ENCODE assay signal across 8 mouse cellular contexts in the genomic region with DNA sequence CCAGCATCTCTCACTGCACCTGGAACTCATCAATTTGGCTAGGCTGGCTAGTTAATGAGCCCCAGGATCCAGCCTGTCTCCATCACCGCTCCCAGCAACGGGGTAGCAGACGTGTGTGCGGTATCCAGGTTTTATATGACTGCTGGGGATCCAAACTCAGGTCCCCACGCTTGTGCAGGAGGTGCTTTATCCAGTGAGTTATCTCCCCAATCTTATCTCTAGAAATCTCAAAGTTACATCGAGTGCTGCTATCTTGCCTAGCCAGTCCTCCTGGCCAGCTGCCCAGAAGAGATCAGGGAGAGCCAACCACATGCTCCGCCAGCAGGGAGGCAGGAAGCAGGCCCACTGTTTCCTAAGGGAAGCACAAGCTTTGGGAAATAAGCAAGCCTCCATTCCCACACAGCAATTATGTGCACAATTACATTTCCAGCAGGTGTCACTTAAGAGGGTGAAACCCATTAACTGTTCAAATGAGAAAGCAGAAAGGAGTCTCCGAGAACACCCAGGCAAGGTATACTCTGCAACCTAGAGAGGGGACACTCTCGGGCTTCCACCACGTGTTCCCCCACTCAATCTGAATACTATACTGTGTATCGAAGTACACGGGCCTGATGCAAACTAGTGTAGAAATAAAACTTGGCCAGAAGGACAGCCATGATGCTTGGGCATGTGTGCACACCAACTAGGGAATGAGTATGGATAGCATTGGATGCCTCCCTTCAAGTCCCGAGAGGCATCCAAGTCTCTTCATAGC.
A peak's percentile ranks its signal among the peaks of the same experiment; 100 is the strongest.
DNase-seq lines count a peak whose midpoint lies in the region; ATAC-seq lines count a peak whose summit lies in the region.

No protein-coding gene starts in this region.

- H3K9me3 ChIP-seq in embryonic facial prominence, embryonic 14.5 days (ENCODE audit: control insufficient read depth, low read length): no peaks in the 10 kb centered on the region

- intact Hi-C loops in heart, postnatal 14 days (cut with DNase I): no loop called here

- no peaks in the 10 kb centered on the region for H3K36me3 ChIP-seq in embryonic facial prominence, embryonic 14.5 days (ENCODE audit: control insufficient read depth, insufficient read depth, low read length)

- no peak overlapping the region for H3K9ac ChIP-seq in embryonic facial prominence, embryonic 14.5 days (ENCODE audit: low read depth, low read length)

- H3K4me1 ChIP-seq in embryonic facial prominence, embryonic 14.5 days (ENCODE audit: control insufficient read depth, insufficient read depth, low read length): peaks cover 38% of the 10 kb centered on the region

- H3K4me3 ChIP-seq in embryonic facial prominence, embryonic 14.5 days (ENCODE audit: low read depth, low read length): no peak overlapping the region

- WGBS in embryonic facial prominence, embryonic 14.5 days: 42% methylated on average over 13 of the region's 13 CpGs

- no peaks in the 10 kb centered on the region for H3K27me3 ChIP-seq in embryonic facial prominence, embryonic 14.5 days (replicated peaks; ENCODE audit: control insufficient read depth, insufficient read depth, low read length)

- DNase-seq in urinary bladder, postnatal 4 days (ENCODE audit: low spot score in 2 of 2): peak; percentile 27 to 66
- no peak for DNase-seq in urinary bladder, postnatal 10 days (ENCODE audit: low spot score)
- peak; percentile 90 for DNase-seq in embryonic facial prominence, embryonic 14.5 days (ENCODE audit: low spot score)
- DNase-seq in heart, postnatal 14 days: peak; percentile 61 to 64
- peak; percentile 38 for DNase-seq in layer of hippocampus, adult 9-10 months (ENCODE audit: low spot score)
- DNase-seq in lung, postnatal 25 days (ENCODE audit: low spot score): peak; percentile 47

- H3K27ac ChIP-seq in embryonic facial prominence, embryonic 14.5 days (replicated peaks; ENCODE audit: low read depth, low read length): peak overlapping the region; percentile 6; the same call in 1 of the 2 replicates

- H3K4me2 ChIP-seq in embryonic facial prominence, embryonic 14.5 days (ENCODE audit: low read depth, low read length): no peak overlapping the region

- 0 out of 2 replicates have a peak, but pooled peaks have one; percentile 60 for ATAC-seq in embryonic facial prominence, embryonic 14.5 days (ENCODE audit: low read depth)
- no peak for ATAC-seq in inflammation-experienced regulatory T-cells, adult 6 months
- no peak for ATAC-seq in granulocyte monocyte progenitor cell, adult 5-6 weeks (replicated peaks; ENCODE audit: poor library complexity, severe bottlenecking)
